Mouse (Mus musculus): ENCODE results near the gene Tmem164. TPM values are rescaled to one million over a fixed set of nuclear protein-coding genes. Genes with fewer than 3 reads are reported as not detected.

Gene Tmem164
- polyA plus RNA-seq, 1 experiment from 2014 or later: 23.8 TPM

DNA sequence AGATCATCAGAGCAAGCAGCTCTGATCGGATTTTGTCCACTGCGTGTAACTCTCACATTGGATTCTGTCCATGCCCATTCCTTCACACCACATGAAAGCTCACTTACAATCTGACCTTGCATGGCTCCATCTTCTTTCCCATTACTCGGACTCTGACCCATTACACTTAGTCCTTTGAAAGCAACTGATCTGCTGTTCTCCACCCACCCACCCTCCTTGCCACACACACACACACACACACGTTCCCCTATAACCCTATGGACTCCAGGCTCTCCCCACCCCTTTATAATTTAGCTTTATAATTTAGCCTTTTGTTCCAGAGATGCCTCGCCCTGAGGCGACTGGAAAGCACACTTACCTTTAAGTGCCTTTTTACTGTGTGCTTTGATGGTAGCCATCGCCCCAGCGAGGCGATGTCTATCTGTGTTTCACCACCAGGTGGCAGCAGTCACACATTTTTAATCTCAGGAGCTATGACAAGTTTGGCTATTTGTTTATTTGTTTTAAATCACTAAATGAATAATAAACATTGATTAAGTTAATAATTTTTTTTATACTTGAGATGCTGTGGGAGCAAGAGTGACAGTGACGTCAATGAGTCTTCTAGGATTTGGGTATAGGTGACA, 137.0 kb downstream of the Tmem164 start:
- Histone ChIP-seq H3K9me3 (no peaks in the 10 kb centered on the region), H3K4me1 (no peaks in the 10 kb centered on the region), H3K36me3 (no peaks in the 10 kb centered on the region), H3K9ac (replicated peaks) (no peak overlapping the region), H3K27ac (replicated peaks) (no peak overlapping the region), H3K4me2 (replicated peaks) (no peak overlapping the region), H3K4me3 (no peak overlapping the region), H3K27me3 (no peaks in the 10 kb centered on the region)
- ATAC-seq (replicated peaks): no peak; the same call in 1 of the 2 replicates
- 44% methylated on average over 10 of the region's 10 CpGs for WGBS

DNA sequence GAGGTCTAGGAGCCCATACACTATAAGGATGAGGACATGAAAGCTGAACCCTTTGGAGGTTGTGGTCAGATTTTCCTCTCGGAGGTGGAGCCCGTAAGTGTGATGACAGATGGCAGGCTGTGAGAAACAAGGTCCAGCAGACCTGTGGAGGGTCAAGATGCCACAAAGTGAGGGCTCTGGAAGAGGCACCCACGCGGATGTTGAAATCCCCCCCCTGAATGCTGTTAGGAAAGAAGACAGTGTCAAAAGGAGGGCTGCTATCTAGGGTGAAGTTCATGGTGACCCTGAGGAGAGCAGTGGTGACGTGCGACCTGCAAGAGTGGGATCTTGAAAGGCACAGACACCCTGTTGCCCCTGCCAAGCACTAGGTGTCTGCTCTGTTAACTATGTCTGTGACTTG, 140.0 kb downstream of the Tmem164 start:
- 91% methylated on average over 6 of the region's 6 CpGs for WGBS
- no peaks in the 10 kb centered on the region for H3K36me3 ChIP-seq
- no peak for ATAC-seq (replicated peaks)
- no peak overlapping the region for H3K4me3 ChIP-seq
- no peaks in the 10 kb centered on the region for H3K9me3 ChIP-seq
- H3K4me2 ChIP-seq (replicated peaks): no peak overlapping the region
- H3K4me1 ChIP-seq: no peaks in the 10 kb centered on the region
- no peaks in the 10 kb centered on the region for H3K27me3 ChIP-seq
- H3K27ac ChIP-seq (replicated peaks): no peak overlapping the region
- H3K9ac ChIP-seq (replicated peaks): no peak overlapping the region

DNA sequence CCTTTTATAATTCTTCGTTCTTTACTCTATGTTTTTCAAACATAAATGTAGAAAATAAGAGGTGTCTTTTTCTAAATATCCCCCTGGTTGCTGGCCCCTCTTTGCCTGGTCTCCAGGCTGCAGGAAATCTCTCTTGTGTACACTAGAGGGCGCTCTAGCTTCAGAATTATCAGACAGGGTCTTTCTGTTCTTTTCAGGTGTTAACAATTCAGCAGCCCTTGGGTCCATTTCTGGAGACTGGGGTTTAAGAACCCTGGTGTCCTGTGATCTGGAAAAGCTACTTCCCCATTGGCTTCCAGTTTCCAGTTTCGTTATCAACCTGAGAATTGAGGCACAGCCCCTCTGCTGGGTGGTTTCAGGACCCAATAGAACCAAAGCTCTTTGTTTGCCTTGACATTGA, 140.6 kb downstream of the Tmem164 start:
- Histone ChIP-seq H3K36me3 (no peaks in the 10 kb centered on the region), H3K27me3 (no peaks in the 10 kb centered on the region), H3K27ac (replicated peaks) (no peak overlapping the region), H3K4me3 (no peak overlapping the region), H3K9ac (replicated peaks) (no peak overlapping the region), H3K4me2 (replicated peaks) (no peak overlapping the region), H3K4me1 (no peaks in the 10 kb centered on the region), H3K9me3 (no peaks in the 10 kb centered on the region)
- WGBS: 36% methylated on average over 3 of the region's 3 CpGs
- ATAC-seq (replicated peaks): no peak

DNA sequence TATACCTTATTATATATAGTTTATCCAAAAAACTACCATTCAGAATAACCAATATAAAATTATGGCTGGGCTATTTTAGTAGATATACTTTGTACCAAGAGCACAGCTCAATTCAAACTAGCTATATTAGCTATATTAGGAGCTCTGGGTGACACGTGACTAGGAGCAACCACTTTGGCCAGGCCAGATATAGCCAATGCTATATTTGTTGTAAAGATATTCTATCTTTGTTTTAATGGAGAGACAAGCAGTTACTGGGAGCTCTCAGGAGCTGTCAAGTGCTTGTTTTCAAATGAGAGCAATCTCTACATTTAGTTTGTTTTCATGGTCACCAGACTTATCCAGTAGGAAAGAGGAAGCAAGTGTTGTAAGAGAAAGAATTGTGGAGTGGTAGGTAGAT, 144.1 kb downstream of the Tmem164 start:
- H3K27me3 ChIP-seq: no peaks in the 10 kb centered on the region
- no peak overlapping the region for H3K4me3 ChIP-seq
- no peaks in the 10 kb centered on the region for H3K36me3 ChIP-seq
- 76% methylated on average over 1 of the region's 1 CpGs for WGBS
- H3K9me3 ChIP-seq: no peaks in the 10 kb centered on the region
- H3K27ac ChIP-seq (replicated peaks): no peak overlapping the region
- H3K4me2 ChIP-seq (replicated peaks): no peak overlapping the region
- ATAC-seq (replicated peaks): no peak
- no peak overlapping the region for H3K9ac ChIP-seq (replicated peaks)
- no peaks in the 10 kb centered on the region for H3K4me1 ChIP-seq

GRCm38 (mm10) chrX:142827644-142828043, 146.4 kb downstream of the Tmem164 start:
- Histone ChIP-seq H3K27me3 (no peaks in the 10 kb centered on the region), H3K4me1 (no peaks in the 10 kb centered on the region), H3K4me2 (replicated peaks) (no peak overlapping the region), H3K9me3 (no peaks in the 10 kb centered on the region), H3K9ac (replicated peaks) (no peak overlapping the region), H3K27ac (replicated peaks) (no peak overlapping the region), H3K4me3 (no peak overlapping the region), H3K36me3 (no peaks in the 10 kb centered on the region)
- WGBS: 41% methylated on average over 1 of the region's 1 CpGs
- ATAC-seq (replicated peaks): no peak

- H3K36me3 ChIP-seq: no peaks in the 10 kb centered on the region
- H3K4me3 ChIP-seq: no peak overlapping the region
- H3K9me3 ChIP-seq: no peaks in the 10 kb centered on the region
- no peak for ATAC-seq (replicated peaks)
- 70% methylated on average over 13 of the region's 13 CpGs for WGBS
- H3K9ac ChIP-seq (replicated peaks): no peak overlapping the region
- no peak overlapping the region for H3K4me2 ChIP-seq (replicated peaks)
- no peaks in the 10 kb centered on the region for H3K27me3 ChIP-seq
- no peaks in the 10 kb centered on the region for H3K4me1 ChIP-seq
- no peak overlapping the region for H3K27ac ChIP-seq (replicated peaks)
Measured at GRCm38 (mm10) chrX:142828184-142828908, 147.1 kb downstream of the Tmem164 start.

- WGBS: 92% methylated on average over 2 of the region's 2 CpGs
- Histone ChIP-seq H3K4me1 (no peaks in the 10 kb centered on the region), H3K9ac (replicated peaks) (no peak overlapping the region), H3K9me3 (no peaks in the 10 kb centered on the region), H3K36me3 (no peaks in the 10 kb centered on the region), H3K4me3 (no peak overlapping the region), H3K27me3 (no peaks in the 10 kb centered on the region), H3K27ac (replicated peaks) (no peak overlapping the region), H3K4me2 (replicated peaks) (no peak overlapping the region)
- ATAC-seq (replicated peaks): no peak
Measured at GRCm38 (mm10) chrX:142829267-142829666, 148.1 kb downstream of the Tmem164 start.

DNA sequence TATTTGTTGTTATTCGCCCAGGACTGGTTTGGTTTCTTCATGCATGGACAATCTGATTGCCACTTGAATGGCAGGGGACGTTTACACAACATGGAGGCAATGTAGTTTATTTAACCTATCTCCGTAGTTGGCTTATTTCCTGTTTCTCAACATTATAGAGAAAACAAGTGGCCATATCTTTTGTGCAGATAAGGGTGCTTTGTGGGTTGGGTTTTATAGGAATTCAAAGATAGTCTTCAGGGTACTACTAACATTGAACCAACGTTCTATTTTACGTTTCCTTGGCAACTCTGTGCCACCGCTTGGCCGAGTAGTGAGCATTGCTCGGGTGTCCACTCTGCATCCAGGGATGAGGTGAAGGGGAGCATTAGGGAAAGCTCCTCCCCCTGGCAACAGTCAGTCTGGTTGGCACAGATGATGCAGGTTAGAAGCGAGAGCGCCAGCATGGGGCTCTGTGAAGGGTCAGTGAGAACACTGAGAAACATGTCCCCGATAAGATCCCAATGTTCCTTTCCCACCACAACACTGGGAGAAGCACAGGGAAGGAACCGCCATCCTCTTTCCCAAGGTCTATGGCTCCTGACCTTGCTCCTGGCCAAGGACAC, 148.8 kb downstream of the Tmem164 start:
- WGBS: 81% methylated on average over 12 of the region's 12 CpGs
- no peaks in the 10 kb centered on the region for H3K9me3 ChIP-seq
- no peak overlapping the region for H3K4me3 ChIP-seq
- H3K9ac ChIP-seq (replicated peaks): no peak overlapping the region
- H3K27me3 ChIP-seq: no peaks in the 10 kb centered on the region
- H3K4me2 ChIP-seq (replicated peaks): no peak overlapping the region
- ATAC-seq (replicated peaks): no peak
- H3K27ac ChIP-seq (replicated peaks): no peak overlapping the region
- H3K36me3 ChIP-seq: no peaks in the 10 kb centered on the region
- no peaks in the 10 kb centered on the region for H3K4me1 ChIP-seq

DNA sequence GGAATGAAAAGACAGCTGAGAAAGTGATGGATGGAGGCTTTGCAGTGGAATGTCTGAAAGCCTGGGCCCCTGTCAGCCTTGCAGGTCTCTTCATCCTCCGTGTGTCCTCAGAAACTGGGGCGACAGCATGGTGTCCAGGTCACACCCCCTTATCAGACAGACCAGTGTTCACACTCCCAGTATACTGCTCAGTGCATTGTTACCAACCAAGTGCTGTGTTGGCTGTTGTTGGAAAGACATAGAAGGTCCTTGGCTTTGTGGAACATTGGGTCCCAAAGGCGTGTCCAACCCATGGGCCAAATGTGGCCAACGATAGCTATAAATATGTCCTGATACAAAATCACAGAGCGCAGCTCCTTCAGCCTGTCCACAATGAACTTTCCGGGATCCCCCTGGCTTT, 149.4 kb downstream of the Tmem164 start:
- WGBS: 95% methylated on average over 6 of the region's 6 CpGs
- Histone ChIP-seq H3K36me3 (no peaks in the 10 kb centered on the region), H3K4me3 (no peak overlapping the region), H3K4me2 (replicated peaks) (no peak overlapping the region), H3K9ac (replicated peaks) (no peak overlapping the region), H3K27ac (replicated peaks) (no peak overlapping the region), H3K27me3 (no peaks in the 10 kb centered on the region), H3K4me1 (no peaks in the 10 kb centered on the region), H3K9me3 (no peaks in the 10 kb centered on the region)
- no peak for ATAC-seq (replicated peaks)

- ATAC-seq (replicated peaks): no peak
- Histone ChIP-seq H3K4me2 (replicated peaks) (no peak overlapping the region), H3K4me3 (no peak overlapping the region), H3K9me3 (no peaks in the 10 kb centered on the region), H3K27me3 (no peaks in the 10 kb centered on the region), H3K9ac (replicated peaks) (no peak overlapping the region), H3K36me3 (no peaks in the 10 kb centered on the region), H3K27ac (replicated peaks) (no peak overlapping the region), H3K4me1 (no peaks in the 10 kb centered on the region)
- 78% methylated on average over 3 of the region's 3 CpGs for WGBS
Measured at GRCm38 (mm10) chrX:142832221-142832620, 151.0 kb downstream of the Tmem164 start.

GRCm38 (mm10) chrX:142833164-142833796, 152.1 kb downstream of the Tmem164 start:
- no peak for ATAC-seq (replicated peaks)
- no peak overlapping the region for H3K27ac ChIP-seq (replicated peaks)
- H3K9me3 ChIP-seq: no peaks in the 10 kb centered on the region
- H3K4me2 ChIP-seq (replicated peaks): no peak overlapping the region
- WGBS: 76% methylated on average over 13 of the region's 13 CpGs
- no peaks in the 10 kb centered on the region for H3K27me3 ChIP-seq
- H3K36me3 ChIP-seq: no peaks in the 10 kb centered on the region
- H3K9ac ChIP-seq (replicated peaks): no peak overlapping the region
- no peak overlapping the region for H3K4me3 ChIP-seq
- H3K4me1 ChIP-seq: no peaks in the 10 kb centered on the region

DNA sequence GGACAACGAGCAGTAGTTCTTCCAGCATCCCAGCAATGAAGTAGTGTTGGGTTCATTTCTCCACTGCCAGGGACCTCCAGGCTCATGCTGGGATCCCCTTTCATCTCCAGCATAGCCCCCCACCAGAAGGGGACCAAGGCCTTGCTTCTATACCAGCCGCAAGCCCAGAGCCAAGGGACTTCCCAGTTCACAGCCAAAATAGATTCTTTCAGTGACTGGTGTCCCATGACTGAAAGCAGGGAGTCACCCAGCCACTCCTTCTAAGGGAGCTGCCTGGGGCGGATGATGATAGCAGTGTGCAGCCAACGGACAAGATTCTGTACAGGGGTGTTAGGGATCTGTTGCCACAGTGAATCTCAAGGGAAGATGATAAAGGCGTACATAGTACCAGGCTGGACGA, 153.6 kb downstream of the Tmem164 start:
- no peak for ATAC-seq (replicated peaks)
- Histone ChIP-seq H3K27me3 (no peaks in the 10 kb centered on the region), H3K36me3 (no peaks in the 10 kb centered on the region), H3K9me3 (no peaks in the 10 kb centered on the region), H3K27ac (replicated peaks) (no peak overlapping the region), H3K9ac (replicated peaks) (no peak overlapping the region), H3K4me3 (no peak overlapping the region), H3K4me1 (no peaks in the 10 kb centered on the region), H3K4me2 (replicated peaks) (no peak overlapping the region)
- 91% methylated on average over 6 of the region's 6 CpGs for WGBS

All from forebrain, embryonic 15.5 days (tissue).